Mouse (Mus musculus) CD4-positive, CD25-positive, alpha-beta regulatory T cell, adult 4 months (primary cell): ENCODE results near the gene Pdgfb. TPM values are rescaled to one million over a fixed set of nuclear protein-coding genes. Genes with fewer than 3 reads are reported as not detected.

Source experiments
- ATAC-seq: one replicate; pipeline ENCODE4 v1.8.0; 2017
- polyA plus RNA-seq, 2 experiments: library from polyadenylated mRNA; unstranded; fragments of 100-300 nt; shearing (Covaris generic); gene quantifications; one replicate each; pipeline ENCODE4 v1.2.1; 2017

The Pdgfb gene
- polyA plus RNA-seq: 1 to 10 TPM; 1.4 to 2.8 TPM

DNA sequence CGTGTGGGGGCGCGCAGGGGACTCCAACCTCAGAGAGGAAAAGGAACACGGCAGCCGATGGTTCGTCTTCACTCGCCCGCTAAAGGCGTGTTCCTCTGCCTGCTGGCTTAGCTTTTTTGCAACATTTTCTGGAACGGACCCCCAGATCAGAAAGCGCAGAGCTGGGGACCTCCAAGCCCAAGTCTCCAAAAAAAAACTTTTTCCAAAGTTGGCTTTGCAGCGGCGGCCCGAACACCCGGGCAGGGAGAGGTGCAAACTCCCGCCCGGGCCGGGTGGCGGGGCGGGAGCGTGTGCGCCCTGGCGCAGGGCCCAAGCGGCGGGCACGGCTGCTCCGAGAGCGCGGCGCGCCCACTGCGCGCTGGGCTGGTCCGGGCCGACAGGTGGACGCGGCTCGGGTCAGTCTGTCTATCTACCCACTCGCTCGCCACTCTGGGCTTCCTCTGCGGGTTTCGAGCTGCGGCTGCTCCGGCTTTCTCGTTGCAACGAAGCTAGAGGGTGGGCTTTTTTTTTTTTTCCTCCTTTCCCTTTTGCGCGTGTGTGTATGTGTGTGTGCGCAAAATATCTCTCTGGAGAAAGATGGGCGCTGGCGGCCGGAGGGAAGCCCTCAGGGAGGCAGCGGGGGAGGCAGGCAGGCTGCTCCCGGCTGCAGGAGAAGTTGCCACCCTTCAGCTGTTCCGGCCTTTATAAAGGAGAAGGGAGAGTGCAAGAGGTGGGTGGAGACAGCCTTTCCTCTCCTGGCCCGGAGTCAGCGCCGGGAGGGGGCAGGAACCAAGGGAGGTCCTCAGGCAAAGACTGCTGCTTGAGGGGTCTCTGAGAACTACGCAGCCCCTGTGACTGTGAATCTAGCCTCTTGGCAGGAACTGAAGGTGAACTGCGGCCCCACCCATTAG lies at the start of gene Pdgfb:
Pdgfb (minus strand) TSS at position 657 of the 890 bp plus-strand sequence.
- no peak for ATAC-seq

DNA sequence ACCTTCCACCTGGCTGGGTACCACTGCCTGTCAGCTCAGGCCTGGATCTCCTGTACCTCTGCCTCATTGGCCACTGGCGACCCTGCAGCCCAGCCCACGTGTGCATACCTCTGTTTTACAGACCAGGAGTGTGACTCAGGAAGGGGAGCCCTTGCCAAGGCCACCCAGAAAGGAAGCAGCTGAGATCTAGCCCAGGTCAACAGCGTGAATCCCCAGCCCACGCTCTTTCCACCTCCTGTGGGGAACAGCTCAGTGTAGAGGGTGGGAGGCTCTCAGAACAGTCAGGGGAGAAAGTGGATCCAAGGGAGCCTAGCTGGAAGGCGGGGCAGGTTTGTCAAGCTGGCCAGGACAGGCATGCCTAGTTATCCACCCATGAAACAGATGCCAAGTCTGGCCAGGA lies 48.0 kb upstream of the Pdgfb start:
- no peak for ATAC-seq

DNA sequence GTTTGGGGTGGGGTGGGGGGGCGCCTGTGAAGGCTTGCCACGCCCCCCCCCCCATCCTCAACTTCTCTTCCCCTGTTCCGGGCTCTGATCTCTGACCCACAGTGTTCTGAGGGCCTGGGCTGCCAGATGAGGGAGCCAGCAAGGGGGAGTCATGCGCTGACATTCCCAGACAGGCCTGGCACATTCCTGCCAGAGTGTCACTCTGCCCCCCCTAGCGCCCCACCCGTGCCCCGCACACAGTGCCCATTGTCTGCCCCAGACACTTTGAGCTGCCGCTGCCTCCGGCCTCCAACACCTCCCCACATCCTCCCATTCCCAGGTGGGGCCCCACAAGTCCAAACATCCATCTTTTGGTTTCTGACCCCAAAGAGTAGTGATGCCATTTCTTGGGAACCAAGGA lies 47.6 kb upstream of the Pdgfb start:
- no peak for ATAC-seq

DNA sequence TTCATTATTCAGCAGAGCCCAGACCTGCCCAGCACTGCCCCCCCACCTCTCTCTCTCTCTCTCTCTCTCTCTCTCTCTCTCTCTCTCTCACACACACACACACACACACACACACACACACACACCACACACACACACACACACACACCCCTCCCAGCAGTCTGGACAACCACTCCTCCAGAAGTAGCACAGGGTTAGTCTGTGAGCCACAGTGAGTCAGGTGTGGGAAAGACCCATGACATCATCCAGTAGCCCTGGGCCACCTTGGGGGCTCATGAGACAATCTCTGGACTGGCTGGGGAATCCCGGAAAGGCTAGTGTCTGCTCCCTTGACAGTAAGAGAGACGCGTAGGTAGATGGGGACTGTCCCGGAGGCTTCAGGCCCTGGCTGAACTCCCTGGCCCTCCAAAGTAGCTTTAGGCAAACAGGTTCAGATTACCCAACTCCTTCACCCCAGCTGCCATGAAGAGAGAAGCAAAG lies 46.3 kb upstream of the Pdgfb start:
- ATAC-seq: peak; percentile 82

DNA sequence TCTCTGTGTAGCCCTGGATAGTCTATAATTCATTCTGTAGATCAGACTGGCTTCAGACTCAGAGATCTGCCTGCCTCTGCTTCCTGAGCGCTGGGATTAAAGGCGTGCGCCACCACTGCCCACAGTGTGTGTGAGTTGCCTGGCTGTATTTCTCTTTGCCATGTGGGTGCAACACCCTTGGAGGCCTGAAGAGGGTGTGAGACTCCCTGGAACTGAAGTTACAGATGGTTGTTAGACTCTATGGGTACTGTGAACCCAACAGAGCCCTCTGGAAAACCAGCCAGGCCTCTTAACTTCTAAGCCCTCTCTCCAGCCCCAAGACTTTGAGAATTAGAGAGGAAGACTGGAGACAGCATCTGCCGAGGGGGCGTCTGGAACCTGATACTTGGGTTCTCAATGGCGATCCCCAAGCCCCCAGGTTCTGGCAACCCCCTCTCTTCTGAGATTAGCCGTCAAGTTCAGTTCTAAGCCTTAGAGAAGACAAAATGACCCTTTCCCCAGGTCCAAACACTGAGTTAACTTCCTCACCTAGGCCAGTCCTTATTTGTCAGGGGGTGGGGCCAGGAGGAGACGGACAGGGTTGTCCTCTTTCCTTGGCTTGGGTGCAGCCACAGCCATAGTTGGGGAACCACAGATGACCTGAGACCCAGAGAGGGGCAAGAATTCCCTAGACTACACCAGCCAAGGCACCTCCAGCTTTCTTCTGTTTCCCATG lies 45.7 kb upstream of the Pdgfb start:
- ATAC-seq: no peak

DNA sequence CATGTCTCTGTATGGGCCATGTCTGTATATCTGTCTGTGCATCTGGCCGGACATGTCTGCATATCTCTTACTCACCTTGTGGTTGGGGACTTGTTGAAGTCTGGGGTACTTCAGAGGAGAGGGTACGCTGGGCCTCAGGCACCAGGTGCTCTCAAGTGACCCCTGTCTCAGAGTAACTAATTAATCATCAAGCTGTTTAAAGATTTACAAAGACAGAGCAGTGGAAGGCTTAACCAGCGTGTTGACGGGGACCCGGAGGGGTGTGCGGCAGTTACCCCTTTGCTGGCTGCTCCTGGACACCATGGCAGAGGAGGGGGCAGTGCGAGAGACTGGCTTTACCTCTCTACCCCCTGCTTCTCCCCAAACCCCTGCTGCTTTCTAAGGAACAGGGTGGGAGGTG lies 44.8 kb upstream of the Pdgfb start:
- no peak for ATAC-seq

DNA sequence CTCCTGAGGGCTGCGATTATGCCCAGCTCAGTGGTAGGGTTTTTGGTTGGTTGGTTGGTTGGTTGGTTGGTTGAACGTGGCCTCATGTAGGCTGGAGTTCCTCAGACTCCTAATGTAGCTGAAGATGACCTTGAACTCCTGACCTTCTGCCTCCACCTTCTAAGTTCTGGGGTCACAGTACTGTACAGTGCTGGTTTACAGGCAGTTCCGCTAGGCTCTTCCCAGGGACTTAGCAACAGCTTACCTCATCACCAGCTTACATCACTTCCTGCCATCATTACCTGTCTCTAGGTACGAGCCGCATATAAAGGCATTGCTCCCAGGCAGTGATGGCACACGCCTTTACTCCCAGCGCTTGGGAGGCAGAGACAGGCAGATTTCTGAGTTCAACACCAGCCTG lies 43.4 kb upstream of the Pdgfb start:
- no peak for ATAC-seq

DNA sequence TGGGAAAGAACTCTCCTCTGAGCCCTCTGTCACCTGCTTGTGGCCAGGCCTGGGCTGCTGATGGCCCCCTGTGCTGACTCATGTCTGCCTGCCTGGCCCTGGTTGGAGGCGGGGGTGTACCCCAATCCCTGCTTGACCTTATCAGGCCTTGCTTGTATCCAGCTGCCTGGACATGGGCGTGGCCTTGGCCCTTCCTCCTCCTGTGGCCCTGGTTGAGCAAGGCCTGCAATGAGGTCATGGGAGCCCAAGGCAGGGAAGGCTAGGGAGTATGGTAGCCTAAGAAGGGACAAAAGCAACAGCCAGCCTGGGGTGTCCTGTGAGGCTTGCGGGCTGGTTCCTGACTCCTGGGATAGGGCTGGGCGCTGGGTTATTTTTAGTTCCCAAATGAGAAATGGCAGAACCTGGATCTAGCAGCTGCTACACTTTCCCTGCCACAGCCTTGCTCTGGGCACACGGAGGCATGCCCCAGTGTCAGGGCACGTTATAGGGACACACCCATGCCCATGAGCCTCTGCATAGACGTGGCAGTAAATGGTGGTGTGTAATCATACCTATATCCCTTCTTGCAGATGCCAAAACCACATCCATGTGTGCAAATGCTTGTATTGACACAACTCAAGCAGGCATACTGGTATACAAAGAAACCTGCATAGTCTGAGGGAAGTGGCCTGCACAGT lies 39.4 kb upstream of the Pdgfb start:
- ATAC-seq: no peak

DNA sequence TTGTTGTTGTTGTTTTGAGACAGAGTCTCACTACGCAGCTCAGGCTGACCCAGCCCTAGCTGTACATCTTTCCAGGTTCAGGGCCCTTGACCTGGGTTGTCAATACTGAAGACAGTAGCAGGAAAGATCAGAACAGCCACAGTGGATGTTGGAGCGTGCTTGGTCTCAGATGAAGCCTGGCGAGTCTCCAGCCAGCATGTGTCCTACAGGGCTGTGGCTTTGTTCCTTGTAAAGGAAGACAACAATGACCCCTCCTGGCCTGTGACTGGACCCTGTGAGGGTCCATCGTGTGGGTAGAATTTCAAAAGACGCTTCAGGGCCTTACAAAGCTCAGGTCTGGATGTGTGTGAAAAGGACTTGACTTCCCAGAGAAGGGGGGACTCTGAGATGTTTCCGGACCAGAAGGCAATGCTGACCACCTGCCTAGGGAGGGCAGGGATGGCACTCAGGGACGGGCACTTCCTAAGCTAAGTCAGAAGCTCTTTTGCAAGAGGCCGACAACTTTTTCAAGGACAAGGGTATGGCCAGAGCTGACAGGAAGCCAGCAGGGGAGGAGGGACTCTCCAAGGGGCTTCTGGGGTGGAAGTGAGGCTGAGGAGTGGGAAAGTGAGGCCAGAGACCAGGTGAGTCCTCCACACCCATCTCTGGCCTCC lies 38.7 kb upstream of the Pdgfb start:
- no peak for ATAC-seq

DNA sequence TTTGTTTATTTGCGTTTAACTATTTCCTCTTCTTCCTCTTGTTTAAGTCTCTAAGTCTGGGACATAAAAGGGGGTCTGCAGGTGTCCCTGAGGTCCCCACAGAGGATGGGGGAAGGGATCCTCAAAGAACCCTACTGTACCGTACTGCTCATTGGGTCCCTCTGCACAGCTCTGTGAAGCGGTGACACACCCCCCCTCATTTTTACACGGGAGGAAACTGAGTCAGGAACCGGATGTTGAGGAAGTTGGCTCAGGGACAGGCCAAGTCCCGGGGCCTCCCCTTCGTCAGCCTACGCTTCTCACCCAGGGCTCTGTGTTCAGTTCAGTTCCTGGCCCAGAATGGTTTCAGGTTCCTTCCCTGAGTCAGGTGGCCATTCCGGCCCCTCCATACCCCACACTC lies 37.0 kb upstream of the Pdgfb start:
- peak; percentile 72 for ATAC-seq

DNA sequence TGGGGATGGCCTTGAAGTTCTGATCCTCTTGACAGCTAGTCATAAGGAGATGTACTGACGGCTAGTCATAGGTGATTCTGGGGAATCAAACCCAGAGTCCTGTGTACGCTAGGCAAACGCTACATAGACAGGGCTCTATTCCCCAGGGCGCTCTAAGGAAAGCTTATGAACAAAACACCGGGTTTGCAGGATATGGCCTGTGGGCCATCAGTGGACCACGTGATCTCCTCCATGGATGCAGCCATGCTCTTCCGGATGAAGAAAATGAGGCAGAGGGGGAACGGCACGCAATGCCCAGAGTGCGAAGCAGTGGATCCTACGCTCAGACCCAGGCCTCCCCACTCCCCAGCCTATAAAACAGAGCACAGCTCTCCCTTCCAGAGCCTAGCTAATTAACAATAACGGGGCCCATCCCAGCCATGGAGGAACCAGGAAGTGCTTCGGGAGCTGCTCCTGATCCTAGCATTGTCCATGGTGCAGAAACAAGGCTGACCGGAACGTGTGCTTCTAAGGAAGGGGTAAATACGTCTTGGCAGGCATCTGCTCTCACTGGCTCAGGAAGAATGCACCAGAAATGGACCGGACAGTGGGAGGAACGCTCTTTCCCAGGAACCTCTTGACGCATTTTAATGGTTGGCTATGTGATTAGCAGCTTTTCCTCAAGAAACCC lies 36.5 kb upstream of the Pdgfb start:
- ATAC-seq: no peak

DNA sequence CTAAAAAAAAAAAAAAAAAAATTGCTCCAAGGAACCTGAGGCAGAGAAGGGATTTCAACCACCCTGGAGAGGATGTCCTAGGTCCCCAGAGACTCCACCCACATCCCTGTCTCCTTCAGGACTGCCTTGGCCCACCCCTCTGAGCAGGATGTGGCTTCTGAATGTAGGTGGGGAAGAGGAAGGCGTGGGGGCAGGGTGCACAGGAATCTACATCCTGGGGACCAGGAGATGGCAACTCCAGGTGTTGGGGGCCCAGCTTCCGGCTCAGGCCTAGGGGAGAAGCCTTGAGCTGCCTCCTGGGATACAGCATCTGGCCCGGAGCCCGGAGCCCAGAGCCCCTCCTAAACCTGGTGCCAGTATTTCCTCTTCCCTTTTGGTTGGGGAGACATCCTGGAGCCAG lies 35.3 kb upstream of the Pdgfb start:
- ATAC-seq: peak; percentile 79

DNA sequence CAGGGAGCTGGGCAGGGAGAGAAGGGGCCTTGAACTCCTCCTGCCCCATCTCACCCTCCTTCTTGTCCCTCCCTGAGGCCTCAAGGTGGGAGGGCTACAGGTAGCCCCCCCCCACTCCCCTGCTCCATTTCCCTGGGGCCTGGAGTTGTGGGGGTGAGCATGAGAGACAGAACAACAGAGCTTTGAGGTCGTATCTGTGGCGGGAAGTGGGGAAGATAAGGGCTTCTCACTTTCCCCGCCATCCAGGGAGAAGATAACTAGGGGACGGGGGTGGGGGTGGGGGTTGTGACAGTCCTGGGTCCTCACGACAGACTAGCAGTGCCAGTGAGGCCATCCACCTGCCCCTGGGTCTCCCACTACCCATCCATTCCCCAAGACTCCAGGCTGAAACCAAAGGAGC lies 33.2 kb upstream of the Pdgfb start:
- no peak for ATAC-seq

DNA sequence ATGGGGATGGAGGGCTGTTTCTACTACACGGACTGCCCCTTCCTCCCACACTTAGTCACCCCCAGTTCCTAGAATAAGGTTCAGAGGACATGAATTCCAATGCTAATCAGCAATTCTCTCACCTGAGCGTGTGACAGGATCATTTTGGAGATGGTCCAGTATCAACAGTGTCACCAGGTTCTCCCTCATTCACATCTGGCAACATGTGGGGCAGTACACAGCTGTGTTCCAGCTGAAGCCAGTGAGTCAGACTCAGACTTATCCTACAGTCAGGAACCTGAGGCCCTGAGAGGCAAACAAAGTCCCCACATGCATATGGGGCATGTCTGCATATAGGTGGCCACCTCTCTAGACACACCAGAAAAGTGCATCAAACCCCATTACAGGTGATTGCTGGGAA lies 32.5 kb upstream of the Pdgfb start:
- no peak for ATAC-seq

DNA sequence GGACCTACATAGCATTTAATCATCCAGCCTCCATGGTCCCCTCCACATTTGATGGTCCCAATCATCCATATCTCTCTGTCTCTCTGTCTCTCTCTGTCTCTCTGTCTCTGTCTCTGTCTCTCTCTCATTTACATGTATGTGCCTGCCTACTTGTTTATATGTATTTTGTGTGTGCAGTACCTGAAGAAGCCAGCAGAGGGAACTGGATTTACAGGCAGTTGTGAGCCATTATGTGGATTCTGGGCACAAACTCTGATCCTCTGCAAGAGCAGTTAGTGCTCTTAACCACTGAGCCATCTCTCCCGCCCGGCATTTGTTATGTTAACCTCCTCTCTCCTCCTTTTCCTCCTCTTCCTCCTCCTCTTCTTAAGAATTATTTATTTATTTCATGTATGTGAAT lies 31.0 kb upstream of the Pdgfb start:
- no peak for ATAC-seq

DNA sequence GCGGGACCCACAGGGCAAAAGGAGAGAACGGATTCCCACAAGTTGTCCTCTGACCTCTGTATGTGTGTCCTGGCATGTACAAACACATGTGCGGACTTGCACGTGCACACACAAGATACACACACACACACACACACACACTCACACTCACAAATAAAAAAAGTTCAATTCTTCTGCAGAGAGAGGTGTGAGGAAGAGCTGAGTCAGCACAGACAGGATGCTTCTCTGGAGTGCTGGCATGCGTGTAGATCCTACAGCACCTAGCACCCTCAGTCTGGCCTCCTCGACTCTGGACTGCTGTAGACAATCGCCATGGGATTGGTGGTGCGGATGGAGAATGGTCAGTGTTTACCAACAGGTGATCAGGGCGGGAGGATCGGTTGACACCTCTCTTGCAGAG lies 29.5 kb upstream of the Pdgfb start:
- no peak for ATAC-seq

DNA sequence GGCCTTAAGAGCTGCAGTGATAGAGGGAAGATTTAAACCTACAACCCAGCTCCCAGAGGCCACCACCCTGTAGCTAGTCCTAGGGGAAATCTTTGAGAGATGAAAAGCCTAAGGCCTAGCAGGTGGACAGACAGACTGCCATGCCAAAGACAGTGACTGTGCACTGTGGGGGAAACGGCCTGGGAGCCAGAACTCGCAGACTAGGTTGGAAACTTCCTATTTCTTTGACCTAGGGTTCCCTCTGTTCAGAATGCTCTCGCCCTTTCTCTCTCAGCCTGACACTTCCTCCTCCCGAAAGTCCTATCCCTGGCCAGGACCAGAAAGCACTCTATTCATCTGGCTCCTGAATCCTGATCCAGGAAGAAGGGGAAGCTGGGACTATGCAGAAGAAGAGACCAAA lies 27.4 kb upstream of the Pdgfb start:
- no peak for ATAC-seq

DNA sequence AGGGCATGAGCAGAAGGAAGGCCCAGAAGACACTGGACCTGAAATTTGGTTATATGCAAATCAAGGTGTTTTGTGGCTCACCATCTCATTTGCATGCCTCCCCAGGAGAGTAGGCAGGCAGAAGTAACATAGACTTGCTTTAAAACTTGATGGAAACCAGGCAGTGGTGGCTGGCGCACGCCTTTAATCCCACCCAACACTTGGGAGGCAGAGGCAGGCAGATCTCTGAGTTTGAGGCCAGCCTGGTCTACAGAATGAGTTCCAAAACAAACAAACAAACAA lies 23.3 kb upstream of the Pdgfb start:
- ATAC-seq: no peak

DNA sequence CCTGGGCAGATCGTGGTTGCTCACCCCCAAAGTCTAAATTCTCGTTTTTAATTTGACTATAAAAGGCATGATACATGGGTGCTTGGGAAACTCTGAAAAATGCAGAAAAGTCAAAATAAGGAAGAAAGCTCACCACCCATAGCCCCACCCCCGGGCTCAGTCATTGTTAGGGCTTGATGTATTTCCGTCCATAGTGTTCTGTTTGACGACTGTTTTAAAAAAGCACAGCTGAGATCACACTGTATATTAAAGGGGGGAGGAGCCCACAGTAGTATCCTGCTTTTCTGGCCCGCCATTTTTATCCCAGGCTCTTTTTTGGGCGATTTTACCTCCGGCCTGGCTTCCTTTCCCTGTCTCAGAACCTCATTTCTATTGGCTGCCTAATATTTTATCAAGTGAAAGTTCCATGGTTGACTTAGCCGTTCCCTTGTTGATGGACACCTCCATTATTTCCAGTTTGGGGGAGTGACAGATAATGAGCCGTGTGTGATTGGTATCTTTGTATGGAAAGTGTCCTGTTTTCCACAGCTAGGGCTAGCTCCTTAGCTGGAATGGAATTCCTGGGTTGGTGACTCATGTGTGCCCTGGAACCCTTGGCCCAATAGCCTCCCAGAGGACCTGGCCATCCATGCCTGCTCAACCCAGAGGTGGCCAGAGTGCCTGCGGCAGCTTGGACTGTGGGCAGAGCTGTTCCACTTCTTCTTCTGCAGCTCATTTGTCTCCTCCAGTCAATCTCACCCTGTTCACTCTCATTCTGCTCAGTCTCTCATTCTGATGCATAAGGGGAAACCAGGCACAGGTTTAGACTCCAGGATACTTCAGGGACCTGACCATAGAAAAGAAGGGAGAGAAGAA lies 22.7 kb upstream of the Pdgfb start:
- ATAC-seq: no peak

DNA sequence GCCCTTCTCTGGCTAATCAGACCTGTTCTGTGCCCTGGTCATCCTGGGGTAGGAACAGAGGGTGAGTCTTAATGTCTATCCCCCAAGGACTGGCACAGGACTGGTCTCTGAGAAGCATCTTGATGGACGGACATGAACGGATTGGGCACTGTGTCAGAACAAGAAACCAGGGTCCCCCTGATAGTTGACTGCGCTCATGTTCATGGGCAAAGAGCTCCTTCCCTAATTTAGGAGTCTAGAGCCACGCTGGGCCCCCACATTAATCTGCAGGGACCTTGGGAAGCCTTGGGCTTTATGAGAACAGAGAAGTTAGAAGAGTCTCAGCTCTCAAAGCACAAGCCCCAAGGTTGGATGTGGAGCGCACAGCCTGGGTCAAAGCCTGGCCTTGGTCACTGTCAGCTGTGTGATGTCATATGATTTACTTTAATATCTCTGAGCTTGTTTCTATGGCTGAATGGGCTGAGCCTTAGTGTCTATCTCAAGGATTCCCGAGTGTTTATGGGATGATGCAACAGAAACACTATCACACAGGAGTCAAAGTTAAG lies 20.6 kb upstream of the Pdgfb start:
- ATAC-seq: no peak

DNA sequence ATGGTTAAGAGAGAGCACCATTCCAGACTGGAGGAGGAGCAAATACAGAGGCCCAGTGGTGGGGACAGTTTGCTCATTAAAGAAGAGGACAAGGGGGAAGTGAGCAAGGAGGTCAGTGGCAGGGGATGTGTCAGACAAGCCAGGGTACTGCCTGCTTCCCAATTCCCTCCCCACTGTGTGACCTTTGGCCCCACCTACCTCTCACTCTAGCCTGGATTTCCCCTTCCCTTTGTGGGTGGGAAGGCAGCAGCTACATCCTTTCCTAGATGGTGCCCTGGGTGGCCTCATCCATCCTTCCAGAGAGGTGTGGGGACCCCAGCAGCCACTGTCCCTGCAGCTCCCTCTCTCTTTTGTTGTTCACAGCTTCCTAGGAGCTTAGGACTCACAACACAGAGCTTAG lies 20.1 kb upstream of the Pdgfb start:
- no peak for ATAC-seq
